28 mouse cellular contexts compared by ENCODE assay signal in genomic region chr4:37242454-37242853, GRCm38 (mm10).
"Had no signal": no experiment of that assay in that cellular context is flagged by ENCODE, and none has a peak within 500 bp of the region (broad histone marks: within the 10 kb centered on the region; RNA-seq: fewer than 3 reads in every experiment).

No protein-coding gene starts in this region.

- H3K9me3 ChIP-seq: heart, embryonic 10.5 days; heart, embryonic 13.5 days; hindbrain, embryonic 10.5 days; hindbrain, embryonic 12.5 days; intestine, embryonic 15.5 days; limb, embryonic 10.5 days; limb, embryonic 12.5 days; liver, embryonic 13.5 days; liver, embryonic 15.5 days had no signal

- DNase-seq: gastrocnemius, adult 2 months; gastrocnemius, postnatal 10 days; gastrocnemius, postnatal 25 days; heart, adult 18-20 months; heart, postnatal 36 days; kidney, adult 18-20 months; kidney, adult 8-10 months; kidney, postnatal 10 days; kidney, postnatal 25 days; kidney, postnatal 4 days; liver; liver, embryonic 13.5 days; liver, postnatal 0 days had no signal

- H3K4me2 ChIP-seq: heart, embryonic 13.5 days; hindbrain, embryonic 12.5 days; hindbrain, embryonic 14.5 days; intestine, embryonic 15.5 days; limb, embryonic 12.5 days; liver, embryonic 11.5 days; liver, embryonic 13.5 days; liver, embryonic 15.5 days had no signal

- H3K27me3 ChIP-seq: heart, embryonic 13.5 days; hindbrain, embryonic 12.5 days; intestine, embryonic 15.5 days; limb, embryonic 12.5 days; liver, embryonic 13.5 days; liver, embryonic 15.5 days had no signal

- H3K27ac ChIP-seq: gastrocnemius, adult 2 months; heart, embryonic 10.5 days; heart, embryonic 13.5 days; hindbrain, embryonic 10.5 days; hindbrain, embryonic 12.5 days; hindbrain, embryonic 14.5 days; intestine, embryonic 15.5 days; layer of hippocampus, adult 2 months; left cerebral cortex, adult 2 months; limb, embryonic 10.5 days; limb, embryonic 12.5 days; liver, embryonic 13.5 days; liver, embryonic 15.5 days had no signal

- H3K9ac ChIP-seq: heart, embryonic 13.5 days; hindbrain, embryonic 12.5 days; hindbrain, embryonic 14.5 days; intestine, embryonic 15.5 days; limb, embryonic 12.5 days; liver, embryonic 13.5 days; liver, embryonic 15.5 days; liver, postnatal 0 days had no signal

- H3K4me3 ChIP-seq: gastrocnemius, adult 2 months; heart, embryonic 10.5 days; heart, embryonic 13.5 days; hindbrain, embryonic 10.5 days; hindbrain, embryonic 12.5 days; intestine, embryonic 15.5 days; layer of hippocampus, adult 2 months; left cerebral cortex, adult 2 months; limb, embryonic 10.5 days; limb, embryonic 12.5 days; liver, embryonic 13.5 days; liver, embryonic 15.5 days had no signal

- ATAC-seq: hindbrain, embryonic 16.5 days; inflammation-experienced regulatory T-cells, adult 6 months; intestine, embryonic 15.5 days; intestine, postnatal 0 days; liver, postnatal 0 days had no signal

- H3K36me3 ChIP-seq: heart, embryonic 10.5 days; heart, embryonic 13.5 days; hindbrain, embryonic 10.5 days; hindbrain, embryonic 12.5 days; intestine, embryonic 15.5 days; limb, embryonic 10.5 days; limb, embryonic 12.5 days; liver, embryonic 13.5 days; liver, embryonic 15.5 days had no signal

- H3K4me1 ChIP-seq: heart, embryonic 10.5 days; heart, embryonic 13.5 days; hindbrain, embryonic 10.5 days; hindbrain, embryonic 12.5 days; intestine, embryonic 15.5 days; limb, embryonic 10.5 days; limb, embryonic 12.5 days; liver, embryonic 13.5 days; liver, embryonic 15.5 days had no signal
